8 mouse cellular contexts compared by ENCODE assay signal in genomic region chr5:139484185-139484814, GRCm38 (mm10). TPM values are rescaled to one million over a fixed set of nuclear protein-coding genes. Genes with fewer than 3 reads are reported as not detected.
A peak's percentile ranks its signal among the peaks of the same experiment; 100 is the strongest.
DNase-seq lines count a peak whose midpoint lies in the region; ATAC-seq lines count a peak whose summit lies in the region.

Gene Zfand2a (minus strand): TSS chr5:139484549.

- 0 out of 2 replicates have a peak, but pooled peaks cover 3% of the 10 kb centered on the region for H3K4me1 ChIP-seq in hindbrain, embryonic 11.5 days (replicated peaks; ENCODE audit: control insufficient read depth, insufficient read depth, low read length)

- H3K27ac ChIP-seq in hindbrain, embryonic 11.5 days (ENCODE audit: low read depth, low read length): peak within 1 kb of the TSS; percentile 51; the same call in 1 of the 2 replicates

- no peaks in the 10 kb centered on the region for H3K27me3 ChIP-seq in hindbrain, embryonic 11.5 days (ENCODE audit: control insufficient read depth, insufficient read depth, low read length)

- no peaks in the 10 kb centered on the region for H3K36me3 ChIP-seq in hindbrain, embryonic 11.5 days (ENCODE audit: control insufficient read depth, insufficient read depth, low read length)

- peak within 1 kb of the TSS; percentile 91 for H3K4me3 ChIP-seq in hindbrain, embryonic 11.5 days (ENCODE audit: low read depth, low read length)

- DNase-seq in Muller cell, postnatal 12 days (ENCODE audit: inconsistent ontology term): peak; percentile 99
- peak; percentile 100 for DNase-seq in cerebellum, adult 9-11 months
- DNase-seq in frontal cortex, adult 2 months (ENCODE audit: extremely low spot score in 1 of 2, low spot score in 1 of 2): peak; percentile 100
- DNase-seq in hindbrain, embryonic 11.5 days (ENCODE audit: low spot score): peak; percentile 100
- peak; percentile 99 for DNase-seq in layer of hippocampus, postnatal 10 days (ENCODE audit: low spot score in 2 of 2)
- DNase-seq in lung, postnatal 10 days: peak; percentile 100
- peak; percentile 97 for DNase-seq in ovary, postnatal 36 days (ENCODE audit: low spot score)
- peak; percentile 99 for DNase-seq in thymus, postnatal 25 days

- 1% methylated on average over 42 of the region's 42 CpGs for WGBS in hindbrain, embryonic 11.5 days

- peak; percentile 96 for ATAC-seq in hindbrain, embryonic 11.5 days (ENCODE audit: low FRiP score)

- peak within 1 kb of the TSS; percentile 77 for H3K9ac ChIP-seq in hindbrain, embryonic 11.5 days (ENCODE audit: low read depth, low read length)

- H3K9me3 ChIP-seq in hindbrain, embryonic 11.5 days (ENCODE audit: control insufficient read depth, low read length): no peaks in the 10 kb centered on the region

- H3K4me2 ChIP-seq in hindbrain, embryonic 11.5 days (replicated peaks; ENCODE audit: low read depth, low read length): peak within 1 kb of the TSS; percentile 76

RNA-seq across cellular contexts. Expression of gene Zfand2a, which starts in this region (rescaled TPM):
- polyA plus RNA-seq in frontal cortex, adult 2 months (2012; rRNA removed): 45.4 and 49.0 TPM in 2 replicates
- polyA plus RNA-seq in hindbrain, embryonic 11.5 days (2014; fragmentation: Nextera tagmentation; extraction: Ambion mirVana): 6.7 and 8.4 TPM in 2 replicates
- total RNA-seq in layer of hippocampus, postnatal 10 days (2021): 10 to 100 TPM; 78.9 to 81.7 TPM

Comparison
In these comparisons a context has a peak if more than half of its experiments do, and no peak if none do; other contexts are left out.
1. Peak in every context shown above with its lines: DNase-seq, ATAC-seq, H3K4me3 ChIP-seq and H3K27ac ChIP-seq.